Mouse (Mus musculus): Measurements from ENCODE around the gene Olfr1250.
"Not testable (repeated sequence)": the region's sequence is repeated elsewhere in the genome, so short reads cannot be mapped to it uniquely, and the experiment has no call there.

The Olfr1250 gene

GRCm38 (mm10) chr2:89661367-89661766 lies at the start of gene Olfr1250:
TSS of gene Olfr1250 (minus strand) at chr2:89661467.
- no peak for DNase-seq

GRCm38 (mm10) chr2:89691980-89692379 lies 30.7 kb upstream of the Olfr1250 start:
- DNase-seq, result no peak

- DNase-seq, result no peak
Measured at GRCm38 (mm10) chr2:89671836-89672235, 10.6 kb upstream of the Olfr1250 start, which contains the start of gene Olfr1251. TSS of gene Olfr1251 (minus strand) at chr2:89671936.

- DNase-seq, result no peak
Measured at GRCm38 (mm10) chr2:89634883-89635282, 26.4 kb downstream of the Olfr1250 start, which contains the start of gene Olfr1249. TSS of gene Olfr1249 (minus strand) at chr2:89634983.

GRCm38 (mm10) chr2:89618145-89618544 lies 43.1 kb downstream of the Olfr1250 start, which contains the start of gene Olfr1248:
TSS of gene Olfr1248 (minus strand) at chr2:89618245.
- DNase-seq, result not testable (repeated sequence)

GRCm38 (mm10) chr2:89614030-89614429 lies 47.2 kb downstream of the Olfr1250 start, which contains the start of gene Olfr1247:
TSS of gene Olfr1247 (minus strand) at chr2:89614130.
- no peak for DNase-seq

Measured in lung, postnatal 4 days (tissue).